Mouse (Mus musculus) cerebellum, adult 2 months (tissue): ENCODE data around the gene Nt5c2. TPM values are rescaled to one million over a fixed set of nuclear protein-coding genes. Genes with fewer than 3 reads are reported as not detected.

Source experiments
- DNase-seq, 2 experiments: peaks; one replicate each; pipeline ENCODE4 v3.0.0; 2021
- H3K27ac ChIP-seq: fragments of 200-500 bp; 2 replicates; pipeline ENCODE4 v1.5.1; 2012; ENCODE audit warnings: low read length, control low read depth, inconsistent platforms; ENCODE audit not compliant: insufficient read depth
- H3K27me3 ChIP-seq: fragments of 200-500 bp; 2 replicates; pipeline ENCODE4 v1.6.1; 2012; ENCODE audit warnings: inconsistent platforms, mild to moderate bottlenecking, low read length, moderate library complexity; ENCODE audit not compliant: control insufficient read depth, insufficient read depth
- H3K4me1 ChIP-seq: fragments of 200-500 bp; 2 replicates; pipeline ENCODE4 v1.6.1; 2011; ENCODE audit warnings: low read length; ENCODE audit not compliant: control insufficient read depth, insufficient read depth
- H3K4me3 ChIP-seq: fragments of 200-500 bp; replicated peaks from 2 replicates; pipeline ENCODE3; 2011; ENCODE audit warnings: mild to moderate bottlenecking, low read depth, low read length, control low read depth; ENCODE audit not compliant: insufficient read depth
- CTCF ChIP-seq: fragments of 200-500 bp; IDR thresholded peaks from 2 replicates; pipeline ENCODE4 v1.5.1; 2011; ENCODE audit warnings: low read depth, mild to moderate bottlenecking, control low read depth, low read length, moderate library complexity, borderline replicate concordance; ENCODE audit not compliant: insufficient read depth
- POLR2A ChIP-seq: fragments of 200-500 bp; IDR thresholded peaks from 2 replicates; pipeline ENCODE4 v1.6.1; 2011; ENCODE audit warnings: low read length, control low read depth, borderline replicate concordance; ENCODE audit not compliant: insufficient read depth
- WGBS: fragments of 180-500 bp; shearing (Covaris S2); methylation state at CpG from one replicate; pipeline ENCODE4 v1.1.7; 2018; 5-methylcytosine and 5-hydroxymethylcytosine counted together
- polyA plus RNA-seq: library from polyadenylated mRNA; depleted of rRNA; stranded (reverse); fragments of >200 nt; gene quantifications from 2 replicates; pipeline ENCODE4 v1.2.3, GENCODE M21; 2012

The Nt5c2 gene
- polyA plus RNA-seq, 1 experiment: 49.3 TPM

DNA sequence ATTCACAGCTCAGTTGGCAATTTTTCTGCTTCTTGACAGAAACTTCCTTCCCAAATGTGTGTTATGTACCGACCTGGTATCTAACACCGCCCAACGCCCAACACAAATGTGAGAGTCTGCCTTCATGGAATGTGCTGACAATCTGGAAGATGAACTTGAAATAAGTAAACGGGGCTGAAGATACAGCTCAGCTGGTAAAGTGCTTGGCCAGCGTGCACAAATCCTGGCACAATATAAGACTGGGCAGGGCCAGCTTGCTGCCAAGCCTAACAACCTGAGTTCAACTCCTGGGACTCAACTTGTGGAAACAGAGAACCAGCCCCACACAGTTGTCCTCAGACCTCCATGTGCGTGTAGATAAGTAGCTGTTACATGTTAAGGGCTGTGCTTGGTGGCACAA, 48.6 kb downstream of the Nt5c2 start:
- no peaks in the 10 kb centered on the region for H3K27me3 ChIP-seq
- no peak for DNase-seq
- H3K4me1 ChIP-seq: peaks cover 13% of the 10 kb centered on the region
- TF ChIP-seq POLR2A (no peak), CTCF (no peak)
- no peak overlapping the region for H3K4me3 ChIP-seq
- H3K27ac ChIP-seq: no peak overlapping the region
- 91% methylated on average over 6 of the region's 6 CpGs for WGBS

DNA sequence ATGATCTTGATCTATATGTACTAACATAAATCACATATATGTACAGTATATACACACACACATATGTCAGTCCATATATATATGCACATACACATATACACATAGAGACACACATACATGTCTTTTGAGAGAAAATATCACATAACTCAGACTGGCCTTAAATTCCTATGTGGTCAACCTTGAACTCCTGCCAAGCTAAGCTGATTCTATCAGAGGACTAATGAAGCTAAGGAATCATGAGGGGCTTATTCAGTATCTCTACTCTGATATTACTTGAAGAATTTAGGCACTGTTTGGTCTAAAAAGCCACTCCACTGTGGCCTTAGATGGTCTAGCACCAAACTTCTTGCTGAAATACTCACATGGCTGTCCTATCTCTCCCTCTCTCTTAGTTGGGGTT, 49.5 kb downstream of the Nt5c2 start:
- no peak for TF ChIP-seq CTCF
- TF ChIP-seq POLR2A: no peak
- DNase-seq: no peak
- Histone ChIP-seq H3K27ac (no peak overlapping the region), H3K4me3 (no peak overlapping the region), H3K4me1 (peaks cover 11% of the 10 kb centered on the region), H3K27me3 (no peaks in the 10 kb centered on the region)

DNA sequence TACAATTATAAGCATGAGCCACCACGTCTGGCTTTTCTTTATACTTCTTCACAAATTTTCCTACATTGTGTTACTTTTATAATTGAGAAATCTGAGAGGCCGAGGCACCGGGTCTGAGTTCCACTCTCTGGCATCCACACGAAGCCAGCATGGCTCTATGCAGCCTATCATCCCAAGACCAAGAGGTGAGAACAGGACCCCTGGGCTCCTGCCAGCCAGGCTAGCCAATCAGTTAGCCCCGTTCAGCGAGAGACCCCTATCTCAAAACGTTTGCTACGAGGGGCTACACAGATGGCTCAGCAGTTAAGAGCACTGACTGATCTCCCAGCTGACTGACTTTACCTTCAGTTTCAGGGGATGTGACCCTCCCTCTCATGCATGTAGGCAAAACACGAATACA, 50.6 kb downstream of the Nt5c2 start:
- H3K27me3 ChIP-seq: no peaks in the 10 kb centered on the region
- H3K4me1 ChIP-seq: peaks cover 12% of the 10 kb centered on the region
- no peak overlapping the region for H3K27ac ChIP-seq
- WGBS: 69% methylated on average over 9 of the region's 9 CpGs
- DNase-seq: no peak
- H3K4me3 ChIP-seq: no peak overlapping the region
- TF ChIP-seq CTCF (no peak), POLR2A (no peak)

DNA sequence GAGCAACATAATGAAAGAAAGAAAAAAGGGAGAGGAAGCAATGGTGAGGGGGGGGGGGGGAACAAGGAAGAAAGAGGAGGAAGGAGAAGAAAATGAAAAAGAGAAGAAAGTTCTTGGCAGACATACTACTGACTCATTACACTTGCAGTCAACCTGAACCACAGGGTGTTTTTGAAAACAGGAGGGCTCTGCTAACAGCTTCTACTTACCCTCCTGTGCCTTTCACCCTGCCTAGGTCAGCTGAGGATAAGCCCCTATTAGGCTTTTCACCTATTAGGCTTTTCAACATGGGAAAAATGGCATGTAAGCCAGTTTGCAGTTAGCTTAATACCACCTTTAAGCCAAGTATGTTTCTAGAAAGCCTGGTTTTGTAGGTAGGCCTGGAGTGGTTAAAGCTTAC, 51.5 kb downstream of the Nt5c2 start:
- TF ChIP-seq CTCF: no peak
- TF ChIP-seq POLR2A: no peak
- no peak for DNase-seq
- Histone ChIP-seq H3K4me1 (peaks cover 12% of the 10 kb centered on the region), H3K27me3 (no peaks in the 10 kb centered on the region), H3K27ac (no peak overlapping the region), H3K4me3 (no peak overlapping the region)

DNA sequence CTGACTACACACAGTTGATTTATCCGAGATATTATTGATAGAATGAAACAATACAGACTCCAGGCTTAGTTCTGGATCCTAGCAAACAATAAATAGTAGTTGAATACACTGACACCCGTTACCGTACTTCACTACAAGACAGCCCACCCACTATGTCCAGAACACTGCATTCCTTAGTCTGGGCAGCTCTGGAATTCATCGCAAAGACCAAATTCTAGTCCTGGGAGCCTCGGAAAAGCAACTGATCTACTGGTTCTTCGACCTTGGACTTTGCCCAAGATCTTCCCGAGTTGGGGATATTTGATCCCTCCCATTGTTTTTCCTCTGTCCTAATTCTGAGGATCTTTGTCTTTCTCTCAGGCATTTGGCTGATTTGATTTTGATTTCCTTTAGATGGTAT, 52.1 kb downstream of the Nt5c2 start:
- no peak for TF ChIP-seq POLR2A
- no peak for TF ChIP-seq CTCF
- Histone ChIP-seq H3K27ac (no peak overlapping the region), H3K4me3 (no peak overlapping the region), H3K27me3 (no peaks in the 10 kb centered on the region), H3K4me1 (peaks cover 12% of the 10 kb centered on the region)
- DNase-seq: no peak
- WGBS: 22% methylated on average over 7 of the region's 7 CpGs

DNA sequence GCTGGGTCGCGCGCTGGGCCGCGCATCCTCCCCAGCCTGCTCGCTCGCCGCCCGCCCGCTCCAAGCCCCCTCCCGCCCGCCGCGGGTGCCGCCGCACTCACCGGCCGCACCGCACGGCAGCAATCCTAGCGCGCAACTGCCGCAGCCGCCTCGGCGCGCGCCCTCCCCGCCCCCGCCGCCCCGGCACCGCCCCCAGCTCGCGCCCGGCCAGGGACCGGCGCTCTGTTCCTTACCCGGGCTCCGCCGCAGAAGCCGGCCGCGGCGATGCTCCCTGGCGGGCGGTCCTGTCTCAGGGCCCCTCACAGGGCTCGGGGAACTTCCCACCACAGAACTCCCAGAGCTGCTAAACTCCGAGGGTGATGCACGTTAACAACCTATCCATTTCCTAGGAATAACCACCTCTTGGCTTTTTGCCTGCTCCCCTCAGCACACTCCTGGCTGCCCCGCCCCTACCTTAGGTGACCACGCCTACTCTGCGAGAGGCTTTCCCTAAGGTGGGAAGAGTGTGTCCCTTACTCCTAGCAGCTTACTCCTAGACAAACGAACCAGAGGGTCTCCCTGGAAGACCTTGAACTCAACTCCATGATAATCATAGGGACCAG, 52.7 kb downstream of the Nt5c2 start:
- no peak for TF ChIP-seq POLR2A
- TF ChIP-seq CTCF: no peak
- peak overlapping the region; percentile 91; the same call in 1 of the 2 replicates for H3K27ac ChIP-seq
- no peaks in the 10 kb centered on the region for H3K27me3 ChIP-seq
- peak; percentile 83 to 84 for DNase-seq
- WGBS: under 1% methylated on average over 32 of the region's 54 CpGs
- peaks cover 12% of the 10 kb centered on the region for H3K4me1 ChIP-seq
- H3K4me3 ChIP-seq: peak overlapping the region; percentile 95

DNA sequence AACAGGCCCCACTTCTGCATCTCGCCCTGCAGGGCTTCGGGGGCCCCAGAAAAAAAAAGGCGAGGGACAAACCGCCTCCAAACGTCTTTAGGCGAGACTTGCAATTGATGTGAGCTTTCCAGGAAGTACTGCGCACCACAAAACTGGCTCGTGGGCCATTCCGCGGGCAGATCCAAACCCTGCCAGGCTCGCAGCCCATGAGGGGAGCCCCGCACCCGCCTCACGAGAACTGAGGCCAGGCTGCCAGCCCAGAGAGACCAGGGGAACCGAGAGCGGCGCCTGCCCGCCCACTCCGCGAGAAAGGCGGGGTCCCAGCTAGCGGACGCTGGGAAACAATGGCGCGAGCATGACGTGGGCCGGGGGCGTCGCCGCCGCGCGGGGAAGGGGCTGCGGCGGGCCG, 53.3 kb downstream of the Nt5c2 start:
- DNase-seq: peak; percentile 88 to 90
- peak overlapping the region; percentile 95 for H3K4me3 ChIP-seq
- TF ChIP-seq CTCF (no peak), POLR2A (peak; percentile 58)
- peak overlapping the region; percentile 91 for H3K27ac ChIP-seq
- 2% methylated on average over 36 of the region's 36 CpGs for WGBS
- H3K27me3 ChIP-seq: no peaks in the 10 kb centered on the region
- peaks cover 12% of the 10 kb centered on the region for H3K4me1 ChIP-seq

DNA sequence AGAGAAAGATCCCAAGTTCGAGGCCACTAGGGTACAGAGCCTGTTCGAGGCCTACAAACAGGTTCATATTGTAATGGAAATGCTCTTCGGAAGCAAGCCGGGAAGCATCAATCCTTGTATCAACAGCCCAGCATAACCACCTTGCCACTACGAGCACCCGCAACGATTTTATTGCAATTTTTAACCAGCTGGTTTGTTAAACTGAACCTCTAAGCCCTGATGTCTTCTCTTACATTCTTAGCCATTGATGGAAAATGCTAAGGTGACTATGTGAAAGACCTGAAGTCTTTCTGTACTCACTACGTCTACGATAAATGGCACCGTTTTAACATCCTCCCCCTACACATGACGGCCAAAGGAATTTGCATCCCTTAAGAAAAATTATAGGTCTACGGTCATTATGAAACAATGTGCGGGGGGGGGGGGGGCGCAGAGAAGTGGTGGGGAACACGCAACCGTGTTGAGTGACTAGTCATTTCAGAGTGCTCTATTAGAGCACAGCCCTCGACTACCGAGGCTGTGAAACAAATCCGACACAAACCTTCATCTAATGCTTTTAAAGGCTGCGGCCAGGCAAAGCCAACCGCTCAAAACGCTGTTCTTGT, 53.8 kb downstream of the Nt5c2 start:
- peak overlapping the region; percentile 95 for H3K4me3 ChIP-seq
- peak overlapping the region; percentile 91 for H3K27ac ChIP-seq
- H3K27me3 ChIP-seq: no peaks in the 10 kb centered on the region
- DNase-seq: peak in 1 of 2 experiments; percentile 42
- TF ChIP-seq CTCF (no peak), POLR2A (no peak)
- 1% methylated on average over 22 of the region's 22 CpGs for WGBS
- H3K4me1 ChIP-seq: peaks cover 12% of the 10 kb centered on the region
